Mouse (Mus musculus) adrenal gland, postnatal 0 days (tissue): ENCODE results near the gene Fam83d. TPM values are rescaled to one million over a fixed set of nuclear protein-coding genes. Genes with fewer than 3 reads are reported as not detected.

Source experiments
- microRNA-seq: library from miRNA; unstranded; fragments of <30 nt; microRNA quantifications from one replicate; pipeline ENCODE4, GENCODE M21; 2016; ENCODE audit warnings: borderline replicate concordance; ENCODE audit not compliant: insufficient number of aligned reads
- polyA plus RNA-seq: library from polyadenylated mRNA; unstranded; fragments of >200 nt; fragmentation: Nextera tagmentation; extraction: Ambion mirVana; gene quantifications from 2 replicates; pipeline ENCODE4 v1.2.1, GENCODE M21; 2015

The Fam83d gene
- 7.9 and 8.6 TPM in 2 replicates for polyA plus RNA-seq

GRCm38 (mm10) chr2:158767742-158768339 is at the start of gene Fam83d:
Fam83d (plus strand) TSS chr2:158768093.

GRCm38 (mm10) chr2:158794494-158795004 is 26.7 kb downstream of the Fam83d start, which contains the start of gene Dhx35:
Dhx35 (plus strand) TSS chr2:158794807.

Small RNA genes lying within 50 kb of the gene (microRNA-seq; reads per million reads assigned to microRNA genes)
- not detected for gene Gm26141

Other genes with a start within 250 kb of the Fam83d start
- not detected in 2 replicates for gene Slc32a1, start 157.3 kb upstream of the Fam83d start, polyA plus RNA-seq
- gene Actr5, start 143.2 kb upstream of the Fam83d start, polyA plus RNA-seq = 6.5 and 10.1 TPM in 2 replicates
- gene Ppp1r16b, start 102.7 kb upstream of the Fam83d start, polyA plus RNA-seq = 3.6 and 5.0 TPM in 2 replicates
- 6.1 and 9.7 TPM in 2 replicates for gene Dhx35, start 26.7 kb downstream of the Fam83d start, polyA plus RNA-seq